In genomic region chr2:77768321-77768886, GRCm38 (mm10) we compare ENCODE assay signal across 20 mouse cellular contexts. TPM values are rescaled to one million over a fixed set of nuclear protein-coding genes. Genes with fewer than 3 reads are reported as not detected.
DNase-seq lines count a peak whose midpoint lies in the region; ATAC-seq and TF ChIP-seq lines count a peak whose summit lies in the region.
"Had no signal": no experiment of that assay in that cellular context is flagged by ENCODE, and none has a peak within 500 bp of the region (broad histone marks: within the 10 kb centered on the region; RNA-seq: fewer than 3 reads in every experiment).

No protein-coding gene starts in this region.

- DNase-seq in forebrain, postnatal 0 days = no peak
- no peak for DNase-seq in forebrain, embryonic 11.5 days (ENCODE audit: low spot score)
- DNase-seq in lung, postnatal 10 days = peak; percentile 7
- no peak for DNase-seq in lung, adult 2 months
- peak in 1 of 2 experiments; percentile 38 for DNase-seq in layer of hippocampus, adult 2 months (ENCODE audit: low spot score in 2 of 2)
- DNase-seq in right cerebral cortex, adult 2 months (ENCODE audit: low spot score in 2 of 2) = peak; percentile 54 to 63
- DNase-seq in testis, postnatal 10 days (ENCODE audit: low spot score) = no peak
- DNase-seq in spleen, adult 12 weeks (ENCODE audit: low spot score) = no peak
- DNase-seq: cerebellum, adult 8-10 months; heart, postnatal 14 days; kidney, adult 18-20 months; kidney, postnatal 36 days; spleen, adult 18-20 months; thymus, postnatal 36 days had no signal

- 56% methylated on average over 17 of the region's 17 CpGs for WGBS in forebrain, postnatal 0 days
- 80% methylated on average over 17 of the region's 17 CpGs for WGBS in forebrain, embryonic 11.5 days
- WGBS in lung, adult 2 months = 71% methylated on average over 17 of the region's 17 CpGs

- TF ChIP-seq POLR2A in lung, adult 2 months (IDR thresholded peaks at IDR 0.05; ENCODE audit: borderline replicate concordance, extremely low read depth, low read depth, low read length) = no peak

- no peak for TF ChIP-seq CTCF in forebrain, postnatal 0 days (IDR thresholded peaks at IDR 0.05; ENCODE audit: low read depth)
- no peak for TF ChIP-seq CTCF in lung, adult 2 months (IDR thresholded peaks at IDR 0.05; ENCODE audit: insufficient read depth, low read length)
- no peak for TF ChIP-seq CTCF in layer of hippocampus, adult 2 months (conservative IDR thresholded peaks at IDR 0.05)

- no peaks in the 10 kb centered on the region for H3K9me3 ChIP-seq in forebrain, postnatal 0 days (ENCODE audit: low read length)
- no peaks in the 10 kb centered on the region for H3K9me3 ChIP-seq in forebrain, embryonic 11.5 days (ENCODE audit: control insufficient read depth, low read length)
- H3K9me3 ChIP-seq: limb, embryonic 13.5 days; lung, embryonic 15.5 days had no signal

- no peak for ATAC-seq in forebrain, postnatal 0 days
- no peak for ATAC-seq in forebrain, embryonic 11.5 days (replicated peaks; ENCODE audit: low FRiP score)
- ATAC-seq: Patski had no signal

- no peak overlapping the region for H3K9ac ChIP-seq in forebrain, postnatal 0 days
- no peak overlapping the region for H3K9ac ChIP-seq in forebrain, embryonic 11.5 days (ENCODE audit: low read length)
- H3K9ac ChIP-seq: limb, embryonic 13.5 days; lung, embryonic 15.5 days had no signal

- no peaks in the 10 kb centered on the region for H3K36me3 ChIP-seq in forebrain, postnatal 0 days (ENCODE audit: insufficient read depth)
- no peaks in the 10 kb centered on the region for H3K36me3 ChIP-seq in forebrain, embryonic 11.5 days (ENCODE audit: control insufficient read depth, insufficient read depth, low read length)
- H3K36me3 ChIP-seq: limb, embryonic 13.5 days; lung, embryonic 15.5 days had no signal

- no peaks in the 10 kb centered on the region for H3K27me3 ChIP-seq in forebrain, postnatal 0 days (ENCODE audit: insufficient read depth, low read length)
- H3K27me3 ChIP-seq in forebrain, embryonic 11.5 days (ENCODE audit: control insufficient read depth, insufficient read depth, low read length) = no peaks in the 10 kb centered on the region
- H3K27me3 ChIP-seq: limb, embryonic 13.5 days; lung, embryonic 15.5 days; megakaryocyte, embryonic 14.5 days had no signal

- no peaks in the 10 kb centered on the region for H3K4me1 ChIP-seq in forebrain, postnatal 0 days (ENCODE audit: insufficient read depth)
- no peaks in the 10 kb centered on the region for H3K4me1 ChIP-seq in forebrain, embryonic 11.5 days (replicated peaks; ENCODE audit: control insufficient read depth, insufficient read depth, low read length)
- no peaks in the 10 kb centered on the region for H3K4me1 ChIP-seq in lung, adult 2 months (ENCODE audit: control insufficient read depth, insufficient read depth, low read length)
- H3K4me1 ChIP-seq: limb, embryonic 13.5 days; lung, embryonic 15.5 days; megakaryocyte, embryonic 14.5 days had no signal

- H3K27ac ChIP-seq in forebrain, postnatal 0 days (ENCODE audit: low read depth, low read length) = no peak overlapping the region
- no peak overlapping the region for H3K27ac ChIP-seq in forebrain, embryonic 11.5 days (ENCODE audit: low read depth, low read length)
- peak overlapping the region; percentile 82 for H3K27ac ChIP-seq in layer of hippocampus, adult 2 months
- H3K27ac ChIP-seq: limb, embryonic 13.5 days; lung, embryonic 15.5 days had no signal

- peak overlapping the region; percentile 5; the same call in 1 of the 2 replicates for H3K4me2 ChIP-seq in forebrain, postnatal 0 days (ENCODE audit: low read depth)
- H3K4me2 ChIP-seq in forebrain, embryonic 11.5 days (ENCODE audit: low read depth, low read length, severe bottlenecking) = no peak overlapping the region
- H3K4me2 ChIP-seq: limb, embryonic 13.5 days; lung, embryonic 15.5 days had no signal

- H3K4me3 ChIP-seq in forebrain, postnatal 0 days (ENCODE audit: low read depth, low read length) = no peak overlapping the region
- H3K4me3 ChIP-seq in forebrain, embryonic 11.5 days (ENCODE audit: low read depth, low read length) = no peak overlapping the region
- no peak overlapping the region for H3K4me3 ChIP-seq in lung, adult 2 months (replicated peaks; ENCODE audit: extremely low read depth, low read depth, low read length)
- H3K4me3 ChIP-seq in layer of hippocampus, adult 2 months = peak overlapping the region; percentile 26
- H3K4me3 ChIP-seq: erythroblast, embryonic 14.5 days; limb, embryonic 13.5 days; lung, embryonic 15.5 days; megakaryocyte, embryonic 14.5 days had no signal

RNA-seq across cellular contexts. Expression of gene Zfp385b, which starts 51.0 kb away (rescaled TPM):
- 9.5 and 10.0 TPM in 2 replicates for total RNA-seq in forebrain, postnatal 0 days (2014; rRNA removed)
- polyA plus RNA-seq in forebrain, postnatal 0 days (2015; fragmentation: Nextera tagmentation; extraction: Ambion mirVana) = 18.5 and 20.4 TPM in 2 replicates
- polyA plus RNA-seq in forebrain, embryonic 11.5 days (2014; fragmentation: Nextera tagmentation; extraction: Ambion mirVana) = 1.0 and 1.6 TPM in 2 replicates
- polyA plus RNA-seq in lung, adult 2 months (2012; rRNA removed) = 5.2 and 5.6 TPM in 2 replicates
- total RNA-seq in layer of hippocampus, adult 2 months (2021) = 10 to 100 TPM; 50.4 to 51.4 TPM
- total RNA-seq: monocyte, adult 5-6 weeks had no signal
- polyA plus RNA-seq: erythroblast, embryonic 14.5 days had no signal

Comparison
In these comparisons a context has a peak if more than half of its experiments do, and no peak if none do; other contexts are left out.
1. DNase-seq: peak in lung, postnatal 10 days (single experiment) and right cerebral cortex, adult 2 months (2 of 2); none in forebrain, postnatal 0 days (single experiment), forebrain, embryonic 11.5 days (single experiment), lung, adult 2 months (single experiment), testis, postnatal 10 days (single experiment) and spleen, adult 12 weeks (single experiment).